Mouse (Mus musculus) heart, adult 10 weeks (tissue): Measurements from ENCODE around the gene Sacm1l. TPM values are rescaled to one million over a fixed set of nuclear protein-coding genes. Genes with fewer than 3 reads are reported as not detected.

Experiments used
- polyA plus RNA-seq: library from polyadenylated mRNA; stranded (reverse); fragments of 350-450 nt; fragmentation: Illumina TruSeq; extraction: RNeasy Lipid Tissue Mini Kit (QIAGEN cat#74804); gene quantifications from one replicate; pipeline ENCODE4 v1.2.3, GENCODE M21; 2014; ENCODE audit warnings: low read depth, low replicate concordance

The Sacm1l gene
- 33.2 TPM for polyA plus RNA-seq

DNA sequence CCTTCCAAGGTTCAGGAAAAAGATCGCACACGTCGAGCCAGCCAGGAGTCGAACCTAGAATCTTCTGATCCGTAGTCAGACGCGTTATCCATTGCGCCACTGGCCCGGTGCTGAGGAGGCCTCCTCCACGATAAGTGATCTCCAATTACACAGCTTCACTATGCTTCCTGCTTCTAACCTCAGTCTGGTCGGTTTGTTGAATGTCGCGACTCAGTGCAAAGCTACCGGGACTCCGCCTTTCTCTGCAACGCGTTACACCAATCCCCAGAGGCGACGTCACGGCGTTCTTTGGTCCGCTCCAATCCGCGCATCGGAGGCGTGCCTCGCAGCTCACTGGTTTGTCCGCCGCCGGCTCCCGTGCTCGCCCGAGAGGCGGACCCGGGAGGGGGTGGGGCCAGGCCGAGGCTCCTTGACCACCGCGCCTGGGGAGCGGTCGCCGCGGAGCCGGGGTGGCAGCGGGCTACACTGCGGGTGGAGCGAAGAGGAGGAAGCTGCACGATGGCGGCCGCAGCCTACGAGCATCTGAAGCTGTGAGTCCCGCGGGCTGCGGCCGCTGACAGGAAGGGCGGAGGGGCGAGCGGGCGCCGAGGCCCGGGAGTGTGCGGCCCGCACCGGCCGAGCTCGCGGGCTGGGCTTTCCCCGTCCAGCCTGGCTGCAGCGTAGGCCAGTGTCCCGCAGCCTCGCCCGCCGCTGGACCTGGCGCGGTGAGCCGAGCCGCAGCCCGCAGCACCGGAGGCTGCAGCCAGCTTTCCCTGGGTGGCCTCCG is at the start of gene Sacm1l:
Gene Sacm1l, plus strand, starts transcription at position 368 of the 766 bp plus-strand sequence.

DNA sequence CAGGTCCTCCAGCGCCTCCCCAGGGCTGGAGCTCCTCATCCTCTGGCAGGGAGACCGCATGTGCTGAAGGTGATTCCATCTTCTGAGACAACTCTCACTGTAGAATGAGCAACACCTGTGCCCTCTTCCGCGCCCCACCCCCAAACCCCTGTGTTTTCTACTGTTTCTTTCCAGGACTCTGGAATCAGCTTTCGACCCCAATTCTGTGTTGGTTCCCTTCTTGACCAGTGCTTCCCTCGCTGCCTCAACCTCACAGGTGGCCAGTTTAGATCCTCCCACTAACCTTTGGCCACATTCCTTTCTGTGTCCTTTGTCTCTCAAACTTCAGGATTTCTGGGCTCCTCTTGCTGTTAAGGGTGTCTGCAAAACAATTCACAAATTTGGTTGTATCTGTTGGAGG is 102.7 kb downstream of the Sacm1l start, which contains the start of gene Slc6a20b:
Gene Slc6a20b, minus strand, starts transcription at position 285 of the 400 bp plus-strand sequence.

Other genes starting within 250 kb of the Sacm1l start
- 48.0 TPM for gene Lars2, start 162.8 kb upstream of the Sacm1l start, polyA plus RNA-seq
- 39.9 TPM for gene Limd1, start 51.1 kb upstream of the Sacm1l start, polyA plus RNA-seq
- gene Slc6a20b, start 102.8 kb downstream of the Sacm1l start, polyA plus RNA-seq: not detected
- gene Ccr9, start 148.7 kb downstream of the Sacm1l start, polyA plus RNA-seq: not detected
- gene Slc6a20a, start 149.1 kb downstream of the Sacm1l start, polyA plus RNA-seq: not detected
- gene Lztfl1, start 187.9 kb downstream of the Sacm1l start, polyA plus RNA-seq: 23.7 TPM